Mouse (Mus musculus): Measurements from ENCODE around the gene Gm128. TPM values are rescaled to one million over a fixed set of nuclear protein-coding genes. Genes with fewer than 3 reads are reported as not detected.

Gene Gm128
- polyA plus RNA-seq, 2 experiments = 0.12 to 0.19 TPM

- peak overlapping the region; percentile 76 for H3K27ac ChIP-seq
- peaks cover 22 to 26% of the 10 kb centered on the region in 2 experiments for H3K4me1 ChIP-seq (replicated peaks; ENCODE audit: control insufficient read depth in 2 of 2, insufficient read depth in 2 of 2, low read length in 1 of 2)
- H3K4me3 ChIP-seq (ENCODE audit: insufficient read depth in 1 of 2, low read depth in 2 of 2, low read length in 2 of 2) = peak overlapping the region; percentile 79 to 88
- ATAC-seq (ENCODE audit: insufficient read depth) (peak; percentile 19), DNase-seq (ENCODE audit: low read depth in 3 of 3, low spot score in 3 of 3) (no peak)
- H3K36me3 ChIP-seq (replicated peaks; ENCODE audit: control insufficient read depth, insufficient read depth, low read depth) = peaks cover 23% of the 10 kb centered on the region
- WGBS (ENCODE audit: insufficient replicate concordance) = under 1% methylated on average over 43 of the region's 43 CpGs
- H3K9ac ChIP-seq (replicated peaks) = peak overlapping the region; percentile 88
- no peaks in the 10 kb centered on the region for H3K9me3 ChIP-seq (ENCODE audit: control insufficient read depth, low read length)
- peak overlapping the region; percentile 95 for H3K4me2 ChIP-seq (ENCODE audit: low read depth)
- TF ChIP-seq CTCF (IDR thresholded peaks at IDR 0.05; ENCODE audit: low read depth) = no peak
- TF ChIP-seq EP300 (IDR thresholded peaks at IDR 0.05; ENCODE audit: low read depth) = no peak
- no peaks in the 10 kb centered on the region for H3K27me3 ChIP-seq (ENCODE audit: control insufficient read depth, insufficient read depth, low read length)
These were observed 12.3 kb downstream of the Gm128 start for GRCm38 (mm10) chr3:95228894-95229780.

DNA sequence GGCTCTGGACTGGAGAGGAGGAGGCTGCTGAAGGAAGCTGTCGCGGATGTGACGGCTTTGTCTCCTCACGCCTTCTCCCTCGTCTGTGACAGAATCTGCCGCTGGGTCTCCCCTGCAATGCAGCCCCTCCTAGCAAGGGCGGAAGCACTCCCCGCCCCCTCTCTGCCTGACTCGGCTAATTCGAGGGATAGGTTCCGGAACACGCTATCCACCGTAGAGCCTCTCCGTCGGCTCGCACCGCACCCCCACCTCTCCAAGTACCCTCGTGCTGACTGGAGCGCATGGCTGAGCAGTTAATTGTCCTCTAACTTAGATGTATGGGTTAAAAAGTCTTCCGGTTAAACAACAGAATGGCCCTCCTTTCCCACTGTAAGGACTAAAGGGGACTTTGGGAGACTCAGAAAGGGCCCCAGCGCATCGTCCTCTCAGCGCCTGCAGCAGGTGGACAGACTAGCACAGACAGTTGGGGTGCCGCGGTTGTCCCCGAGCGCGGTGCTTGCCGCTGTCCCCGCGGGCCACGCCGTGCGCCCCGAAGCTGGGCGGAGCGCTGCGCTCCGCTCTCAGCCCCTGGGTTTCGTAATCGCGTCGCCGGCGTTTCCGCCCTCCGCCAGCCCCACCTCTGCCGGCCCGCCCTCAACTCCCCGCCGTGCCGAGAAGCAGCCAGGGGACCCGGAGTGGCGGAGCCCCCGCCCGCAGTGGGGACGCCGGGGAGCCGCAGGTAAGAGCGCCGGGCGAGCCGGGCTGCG is 13.1 kb downstream of the Gm128 start, which contains the start of gene Cdc42se1:
Gene Cdc42se1, plus strand, starts transcription at position 585 of the 746 bp plus-strand sequence.
- ATAC-seq (ENCODE audit: insufficient read depth) (peak; percentile 91), DNase-seq (ENCODE audit: low read depth in 3 of 3, low spot score in 3 of 3) (peak; percentile 74 to 76 (median 76))
- Histone ChIP-seq H3K4me1 (replicated peaks; ENCODE audit: control insufficient read depth in 2 of 2, insufficient read depth in 2 of 2, low read length in 1 of 2) (peaks cover 22 to 26% of the 10 kb centered on the region in 2 experiments), H3K27ac (peak within 1 kb of the TSS; percentile 76), H3K4me2 (ENCODE audit: low read depth) (peak within 1 kb of the TSS; percentile 95), H3K9ac (replicated peaks) (peak within 1 kb of the TSS; percentile 88), H3K9me3 (ENCODE audit: control insufficient read depth, low read length) (no peaks in the 10 kb centered on the region), H3K4me3 (ENCODE audit: insufficient read depth in 1 of 2, low read depth in 2 of 2, low read length in 2 of 2) (peak within 1 kb of the TSS; percentile 79 to 88), H3K27me3 (ENCODE audit: control insufficient read depth, insufficient read depth, low read length) (no peaks in the 10 kb centered on the region), H3K36me3 (replicated peaks; ENCODE audit: control insufficient read depth, insufficient read depth, low read depth) (peaks cover 15% of the 10 kb centered on the region)
- TF ChIP-seq CTCF (IDR thresholded peaks at IDR 0.05; ENCODE audit: low read depth) (no peak; the same call in 1 of the 2 replicates), EP300 (IDR thresholded peaks at IDR 0.05; ENCODE audit: low read depth) (no peak)
- whole genome bisulfite sequencing (ENCODE audit: insufficient replicate concordance) = under 1% methylated on average over 64 of the region's 64 CpGs

DNA sequence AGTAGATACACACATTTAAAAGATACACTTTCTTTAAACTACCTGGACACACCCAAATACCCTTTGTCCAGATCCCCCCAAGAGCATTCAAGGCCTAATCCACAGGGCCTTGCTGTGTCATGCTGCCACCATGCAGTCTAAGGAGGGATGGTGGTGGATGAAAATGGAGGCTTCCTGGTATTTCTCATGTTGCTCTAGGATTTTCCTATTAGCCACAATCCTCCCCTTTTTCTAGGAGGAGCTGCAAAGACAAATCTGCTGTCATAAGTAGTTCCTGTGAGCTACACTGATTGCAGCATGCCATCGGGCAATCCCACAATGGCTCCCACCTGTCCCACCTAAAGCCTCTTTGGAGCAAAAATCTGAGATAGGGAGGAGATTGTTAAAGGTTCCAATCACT is 14.2 kb downstream of the Gm128 start:
- Histone ChIP-seq H3K36me3 (replicated peaks; ENCODE audit: control insufficient read depth, insufficient read depth, low read depth) (peaks cover 4% of the 10 kb centered on the region), H3K9ac (replicated peaks) (no peak overlapping the region), H3K4me3 (ENCODE audit: insufficient read depth in 1 of 2, low read depth in 2 of 2, low read length in 2 of 2) (peak overlapping the region in 1 of 2 experiments; percentile 79; a peak in 2 of 4 replicates), H3K4me2 (ENCODE audit: low read depth) (peak overlapping the region; percentile 95), H3K4me1 (replicated peaks; ENCODE audit: control insufficient read depth in 2 of 2, insufficient read depth in 2 of 2, low read length in 1 of 2) (peaks cover 18 to 23% of the 10 kb centered on the region in 2 experiments), H3K27ac (no peak overlapping the region), H3K9me3 (ENCODE audit: control insufficient read depth, low read length) (no peaks in the 10 kb centered on the region), H3K27me3 (ENCODE audit: control insufficient read depth, insufficient read depth, low read length) (no peaks in the 10 kb centered on the region)
- DNase-seq (ENCODE audit: low read depth in 3 of 3, low spot score in 3 of 3) = no peak
- 46% methylated on average over 1 of the region's 1 CpGs for WGBS (ENCODE audit: insufficient replicate concordance)
- ATAC-seq (ENCODE audit: insufficient read depth) = no peak
- TF ChIP-seq CTCF (IDR thresholded peaks at IDR 0.05; ENCODE audit: low read depth) (no peak), EP300 (IDR thresholded peaks at IDR 0.05; ENCODE audit: low read depth) (no peak)

- Histone ChIP-seq H3K4me1 (replicated peaks; ENCODE audit: control insufficient read depth in 2 of 2, insufficient read depth in 2 of 2, low read length in 1 of 2) (no peaks in the 10 kb centered on the region; a peak in 1 of 4 replicates), H3K9me3 (ENCODE audit: control insufficient read depth, low read length) (no peaks in the 10 kb centered on the region), H3K9ac (replicated peaks) (no peak overlapping the region), H3K27ac (no peak overlapping the region), H3K4me2 (ENCODE audit: low read depth) (no peak overlapping the region), H3K27me3 (ENCODE audit: control insufficient read depth, insufficient read depth, low read length) (no peaks in the 10 kb centered on the region), H3K36me3 (replicated peaks; ENCODE audit: control insufficient read depth, insufficient read depth, low read depth) (peaks cover 3% of the 10 kb centered on the region), H3K4me3 (ENCODE audit: insufficient read depth in 1 of 2, low read depth in 2 of 2, low read length in 2 of 2) (no peak overlapping the region)
- TF ChIP-seq CTCF (IDR thresholded peaks at IDR 0.05; ENCODE audit: low read depth) = no peak
- TF ChIP-seq EP300 (IDR thresholded peaks at IDR 0.05; ENCODE audit: low read depth) = no peak
- no peak for ATAC-seq (ENCODE audit: insufficient read depth)
- no peak for DNase-seq (ENCODE audit: low read depth in 3 of 3, low spot score in 3 of 3)
- WGBS (ENCODE audit: insufficient replicate concordance) = 69% methylated on average over 6 of the region's 6 CpGs
These were observed 17.1 kb downstream of the Gm128 start for GRCm38 (mm10) chr3:95224295-95224694.

Measured in liver, embryonic 14.5 days (tissue).